Mouse (Mus musculus) heart, postnatal 0 days (tissue): ENCODE data around the gene Zcchc2.

Source experiments
- CTCF ChIP-seq: IDR thresholded peaks from 2 replicates; pipeline ENCODE4 v1.5.1; 2016; ENCODE audit warnings: antibody characterized with exemption, control low read depth, low read depth
- EP300 ChIP-seq: IDR thresholded peaks from 2 replicates; pipeline ENCODE4 v1.6.1; 2016; ENCODE audit warnings: antibody characterized with exemption, low read depth

GRCm38 (mm10) chr1:105962852-105963251, 27.4 kb upstream of the Zcchc2 start:
- no peak for TF ChIP-seq EP300
- TF ChIP-seq CTCF = no peak
